Mouse (Mus musculus) cerebellum, postnatal 4 days (tissue): ENCODE data around the gene Churc1.
A peak's percentile ranks its signal among the peaks of the same experiment; 100 is the strongest.
"Not testable (repeated sequence)": the region's sequence is repeated elsewhere in the genome, so short reads cannot be mapped to it uniquely, and the experiment has no call there.

Source experiments
- DNase-seq, 2 experiments: peaks; one replicate each; pipeline ENCODE4 v3.0.0; 2022; ENCODE audit warnings: low spot score in 2 of 2, mixed read lengths in 1 of 2

Gene Churc1

GRCm38 (mm10) chr12:76792540-76792939 lies 27.2 kb downstream of the Churc1 start:
- DNase-seq = not testable (repeated sequence)

- no peak for DNase-seq
Observed at GRCm38 (mm10) chr12:76795350-76795749, 30.0 kb downstream of the Churc1 start, which contains the start of gene Gpx2. TSS of gene Gpx2 (minus strand) at chr12:76795554.

- no peak for DNase-seq
Observed at GRCm38 (mm10) chr12:76796938-76797539, 31.7 kb downstream of the Churc1 start.

- DNase-seq = no peak
Observed at GRCm38 (mm10) chr12:76798008-76798720, 32.8 kb downstream of the Churc1 start.

GRCm38 (mm10) chr12:76803028-76803427 lies 37.7 kb downstream of the Churc1 start:
- no peak for DNase-seq

GRCm38 (mm10) chr12:76803700-76804252 lies 38.4 kb downstream of the Churc1 start:
- DNase-seq = peak in 1 of 2 experiments; percentile 46

- peak in 1 of 2 experiments; percentile 55 for DNase-seq
Observed at GRCm38 (mm10) chr12:76805056-76805811, 39.9 kb downstream of the Churc1 start.

GRCm38 (mm10) chr12:76807796-76808195 lies 42.5 kb downstream of the Churc1 start:
- no peak for DNase-seq

- no peak for DNase-seq
Observed at GRCm38 (mm10) chr12:76810491-76810890, 45.2 kb downstream of the Churc1 start.

- no peak for DNase-seq
Observed at GRCm38 (mm10) chr12:76811006-76811405, 45.7 kb downstream of the Churc1 start.

- no peak for DNase-seq
Observed at GRCm38 (mm10) chr12:76813543-76813942, 48.2 kb downstream of the Churc1 start.

GRCm38 (mm10) chr12:76814120-76814519 lies 48.8 kb downstream of the Churc1 start:
- no peak for DNase-seq

- no peak for DNase-seq
Observed at GRCm38 (mm10) chr12:76816720-76817119, 51.4 kb downstream of the Churc1 start.

GRCm38 (mm10) chr12:76817176-76817575 lies 51.8 kb downstream of the Churc1 start:
- no peak for DNase-seq

- DNase-seq = no peak
Observed at GRCm38 (mm10) chr12:76818120-76818519, 52.8 kb downstream of the Churc1 start.

- DNase-seq = no peak
Observed at GRCm38 (mm10) chr12:76818908-76819307, 53.6 kb downstream of the Churc1 start.

GRCm38 (mm10) chr12:76819816-76820215 lies 54.5 kb downstream of the Churc1 start:
- no peak for DNase-seq

- no peak for DNase-seq
Observed at GRCm38 (mm10) chr12:76820615-76821014, 55.3 kb downstream of the Churc1 start.

- peak in 1 of 2 experiments; percentile 48 for DNase-seq
Observed at GRCm38 (mm10) chr12:76822002-76822650, 56.8 kb downstream of the Churc1 start.

- DNase-seq = no peak
Observed at GRCm38 (mm10) chr12:76822651-76823041, 57.3 kb downstream of the Churc1 start, which contains the start of gene Rab15. TSS of gene Rab15 (minus strand) at chr12:76822908.

- DNase-seq = no peak
Observed at GRCm38 (mm10) chr12:76825283-76825682, 59.9 kb downstream of the Churc1 start.

GRCm38 (mm10) chr12:76832704-76833103 lies 67.4 kb downstream of the Churc1 start:
- DNase-seq = no peak
